Mouse (Mus musculus): ENCODE measurements around the gene Atrip. TPM values are rescaled to one million over a fixed set of nuclear protein-coding genes. Genes with fewer than 3 reads are reported as not detected.
A peak's percentile ranks its signal among the peaks of the same experiment; 100 is the strongest.

Atrip gene
- polyA plus RNA-seq, 1 experiment, result 38.0 TPM

DNA sequence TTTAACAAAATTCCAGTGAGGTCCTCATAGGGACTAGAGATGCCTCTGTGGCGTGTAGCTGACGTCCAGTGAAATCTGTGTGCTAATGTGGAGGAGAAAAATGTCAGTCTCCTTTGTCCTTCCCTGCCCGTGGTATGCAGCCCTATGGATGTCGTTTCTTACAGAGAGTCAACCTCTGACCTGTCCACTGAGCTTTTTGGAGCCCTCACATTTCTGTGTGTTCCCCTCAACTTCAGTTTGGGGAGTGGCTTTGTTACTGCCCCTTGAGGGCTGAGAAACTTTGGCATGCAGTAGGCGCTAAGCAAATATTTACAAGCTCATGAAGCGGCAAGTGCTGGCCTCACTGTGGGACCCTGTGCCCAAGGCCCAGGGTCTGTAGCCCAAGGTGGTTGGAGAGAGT lies 23.4 kb upstream of the Atrip start:
- DNase-seq, result no peak
- Histone ChIP-seq H3K27me3 (ENCODE audit: control insufficient read depth, insufficient read depth, low read length) (no peaks in the 10 kb centered on the region), H3K4me1 (ENCODE audit: control insufficient read depth, insufficient read depth, low read length) (no peaks in the 10 kb centered on the region), H3K4me3 (replicated peaks; ENCODE audit: insufficient read depth, low read depth, low read length) (no peak overlapping the region), H3K27ac (ENCODE audit: insufficient read depth, low read length) (peak overlapping the region; percentile 87)
- 54% methylated on average over 6 of the region's 6 CpGs for WGBS
- TF ChIP-seq CTCF (IDR thresholded peaks at IDR 0.05; ENCODE audit: borderline replicate concordance, insufficient read depth, low read depth, low read length), result no peak
- no peak for TF ChIP-seq POLR2A (IDR thresholded peaks at IDR 0.05; ENCODE audit: borderline replicate concordance, insufficient read depth, low read length)

- WGBS, result 57% methylated on average over 6 of the region's 6 CpGs
- Histone ChIP-seq H3K27me3 (ENCODE audit: control insufficient read depth, insufficient read depth, low read length) (no peaks in the 10 kb centered on the region), H3K27ac (ENCODE audit: insufficient read depth, low read length) (peak overlapping the region; percentile 87; the same call in 1 of the 2 replicates), H3K4me1 (ENCODE audit: control insufficient read depth, insufficient read depth, low read length) (no peaks in the 10 kb centered on the region), H3K4me3 (replicated peaks; ENCODE audit: insufficient read depth, low read depth, low read length) (peak overlapping the region; percentile 38)
- TF ChIP-seq CTCF (IDR thresholded peaks at IDR 0.05; ENCODE audit: borderline replicate concordance, insufficient read depth, low read depth, low read length) (no peak), POLR2A (IDR thresholded peaks at IDR 0.05; ENCODE audit: borderline replicate concordance, insufficient read depth, low read length) (no peak)
- no peak for DNase-seq
Observed at GRCm38 (mm10) chr9:109096856-109097255, 22.9 kb upstream of the Atrip start.

GRCm38 (mm10) chr9:109096251-109096661 lies 22.3 kb upstream of the Atrip start:
- Histone ChIP-seq H3K27me3 (ENCODE audit: control insufficient read depth, insufficient read depth, low read length) (no peaks in the 10 kb centered on the region), H3K4me3 (replicated peaks; ENCODE audit: insufficient read depth, low read depth, low read length) (peak overlapping the region; percentile 50), H3K4me1 (ENCODE audit: control insufficient read depth, insufficient read depth, low read length) (no peaks in the 10 kb centered on the region), H3K27ac (ENCODE audit: insufficient read depth, low read length) (peak overlapping the region; percentile 87; the same call in 1 of the 2 replicates)
- 56% methylated on average over 9 of the region's 9 CpGs for WGBS
- peak; percentile 27 to 31 for DNase-seq
- no peak for TF ChIP-seq POLR2A (IDR thresholded peaks at IDR 0.05; ENCODE audit: borderline replicate concordance, insufficient read depth, low read length)
- no peak for TF ChIP-seq CTCF (IDR thresholded peaks at IDR 0.05; ENCODE audit: borderline replicate concordance, insufficient read depth, low read depth, low read length)

- DNase-seq, result peak; percentile 60 to 61
- WGBS, result under 1% methylated on average over 86 of the region's 102 CpGs
- peak within 1 kb of the TSS; percentile 56 for H3K4me3 ChIP-seq (replicated peaks; ENCODE audit: insufficient read depth, low read depth, low read length)
- peak within 1 kb of the TSS; percentile 87; the same call in 1 of the 2 replicates for H3K27ac ChIP-seq (ENCODE audit: insufficient read depth, low read length)
- no peaks in the 10 kb centered on the region for H3K4me1 ChIP-seq (ENCODE audit: control insufficient read depth, insufficient read depth, low read length)
- no peaks in the 10 kb centered on the region for H3K27me3 ChIP-seq (ENCODE audit: control insufficient read depth, insufficient read depth, low read length)
- TF ChIP-seq CTCF (IDR thresholded peaks at IDR 0.05; ENCODE audit: borderline replicate concordance, insufficient read depth, low read depth, low read length), result no peak
- TF ChIP-seq POLR2A (IDR thresholded peaks at IDR 0.05; ENCODE audit: borderline replicate concordance, insufficient read depth, low read length), result no peak
Observed at GRCm38 (mm10) chr9:109095137-109095982, 21.4 kb upstream of the Atrip start, which contains the start of gene Plxnb1. TSS of gene Plxnb1 (plus strand) at chr9:109095389.

GRCm38 (mm10) chr9:109094553-109095136 lies 20.7 kb upstream of the Atrip start:
- WGBS, result 7% methylated on average over 21 of the region's 21 CpGs
- no peaks in the 10 kb centered on the region for H3K4me1 ChIP-seq (ENCODE audit: control insufficient read depth, insufficient read depth, low read length)
- no peak overlapping the region for H3K27ac ChIP-seq (ENCODE audit: insufficient read depth, low read length)
- H3K27me3 ChIP-seq (ENCODE audit: control insufficient read depth, insufficient read depth, low read length), result no peaks in the 10 kb centered on the region
- H3K4me3 ChIP-seq (replicated peaks; ENCODE audit: insufficient read depth, low read depth, low read length), result peak overlapping the region; percentile 56
- no peak for DNase-seq
- TF ChIP-seq CTCF (IDR thresholded peaks at IDR 0.05; ENCODE audit: borderline replicate concordance, insufficient read depth, low read depth, low read length), result no peak
- TF ChIP-seq POLR2A (IDR thresholded peaks at IDR 0.05; ENCODE audit: borderline replicate concordance, insufficient read depth, low read length), result no peak

- DNase-seq, result no peak
- no peak for TF ChIP-seq CTCF (IDR thresholded peaks at IDR 0.05; ENCODE audit: borderline replicate concordance, insufficient read depth, low read depth, low read length)
- TF ChIP-seq POLR2A (IDR thresholded peaks at IDR 0.05; ENCODE audit: borderline replicate concordance, insufficient read depth, low read length), result no peak
- no peaks in the 10 kb centered on the region for H3K4me1 ChIP-seq (ENCODE audit: control insufficient read depth, insufficient read depth, low read length)
- H3K27me3 ChIP-seq (ENCODE audit: control insufficient read depth, insufficient read depth, low read length), result no peaks in the 10 kb centered on the region
- no peak overlapping the region for H3K4me3 ChIP-seq (replicated peaks; ENCODE audit: insufficient read depth, low read depth, low read length)
- no peak overlapping the region for H3K27ac ChIP-seq (ENCODE audit: insufficient read depth, low read length)
- 34% methylated on average over 11 of the region's 11 CpGs for WGBS
Observed at GRCm38 (mm10) chr9:109093786-109094552, 20.0 kb upstream of the Atrip start.

GRCm38 (mm10) chr9:109092799-109093198 lies 18.9 kb upstream of the Atrip start:
- no peak overlapping the region for H3K4me3 ChIP-seq (replicated peaks; ENCODE audit: insufficient read depth, low read depth, low read length)
- H3K27ac ChIP-seq (ENCODE audit: insufficient read depth, low read length), result no peak overlapping the region
- H3K27me3 ChIP-seq (ENCODE audit: control insufficient read depth, insufficient read depth, low read length), result no peaks in the 10 kb centered on the region
- no peak for DNase-seq
- H3K4me1 ChIP-seq (ENCODE audit: control insufficient read depth, insufficient read depth, low read length), result no peaks in the 10 kb centered on the region
- 55% methylated on average over 6 of the region's 6 CpGs for WGBS
- TF ChIP-seq POLR2A (IDR thresholded peaks at IDR 0.05; ENCODE audit: borderline replicate concordance, insufficient read depth, low read length), result no peak
- TF ChIP-seq CTCF (IDR thresholded peaks at IDR 0.05; ENCODE audit: borderline replicate concordance, insufficient read depth, low read depth, low read length), result no peak

Measured in cerebellum, adult 2 months (tissue).